Mouse (Mus musculus) bone marrow, adult 2 months (tissue): ENCODE measurements around the gene Inca1. TPM values are rescaled to one million over a fixed set of nuclear protein-coding genes. Genes with fewer than 3 reads are reported as not detected.
A peak's percentile ranks its signal among the peaks of the same experiment; 100 is the strongest.

ENCODE experiments used
- H3K27ac ChIP-seq: fragments of 200-500 bp; 2 replicates; pipeline ENCODE4 v1.5.1; 2012; ENCODE audit warnings: low read depth, mild to moderate bottlenecking, control low read depth, inconsistent platforms, low read length; ENCODE audit not compliant: control insufficient read depth, poor library complexity, insufficient read depth
- H3K4me1 ChIP-seq: fragments of 200-500 bp; 2 replicates; pipeline ENCODE4 v1.6.1; 2011; ENCODE audit warnings: low read length; ENCODE audit not compliant: control insufficient read depth, insufficient read depth
- H3K4me3 ChIP-seq: fragments of 200-500 bp; replicated peaks from 2 replicates; pipeline ENCODE3; 2011; ENCODE audit warnings: mild to moderate bottlenecking, low read depth, low read length, control low read depth; ENCODE audit not compliant: control insufficient read depth
- CTCF ChIP-seq: fragments of 200-500 bp; IDR thresholded peaks from 2 replicates; pipeline ENCODE4 v1.5.1; 2011; ENCODE audit warnings: low read length, control low read depth; ENCODE audit not compliant: control insufficient read depth, insufficient read depth
- POLR2A ChIP-seq: fragments of 200-500 bp; IDR thresholded peaks from 2 replicates; pipeline ENCODE4 v1.6.1; 2011; ENCODE audit warnings: low read depth, mild to moderate bottlenecking, control low read depth, low read length, borderline replicate concordance; ENCODE audit not compliant: control insufficient read depth
- WGBS: fragments of 180-500 bp; shearing (Covaris S2); methylation state at CpG from one replicate; pipeline ENCODE4 v1.1.7; 2018; 5-methylcytosine and 5-hydroxymethylcytosine counted together
- polyA plus RNA-seq: library from polyadenylated mRNA; stranded (reverse); fragments of >200 nt; gene quantifications from 2 replicates; pipeline ENCODE4 v1.2.4, GENCODE M21; 2011; ENCODE audit warnings: low replicate concordance; ENCODE audit not compliant: missing spikeins, insufficient read depth, insufficient read length

The Inca1 gene
- polyA plus RNA-seq, 1 experiment, result not detected

DNA sequence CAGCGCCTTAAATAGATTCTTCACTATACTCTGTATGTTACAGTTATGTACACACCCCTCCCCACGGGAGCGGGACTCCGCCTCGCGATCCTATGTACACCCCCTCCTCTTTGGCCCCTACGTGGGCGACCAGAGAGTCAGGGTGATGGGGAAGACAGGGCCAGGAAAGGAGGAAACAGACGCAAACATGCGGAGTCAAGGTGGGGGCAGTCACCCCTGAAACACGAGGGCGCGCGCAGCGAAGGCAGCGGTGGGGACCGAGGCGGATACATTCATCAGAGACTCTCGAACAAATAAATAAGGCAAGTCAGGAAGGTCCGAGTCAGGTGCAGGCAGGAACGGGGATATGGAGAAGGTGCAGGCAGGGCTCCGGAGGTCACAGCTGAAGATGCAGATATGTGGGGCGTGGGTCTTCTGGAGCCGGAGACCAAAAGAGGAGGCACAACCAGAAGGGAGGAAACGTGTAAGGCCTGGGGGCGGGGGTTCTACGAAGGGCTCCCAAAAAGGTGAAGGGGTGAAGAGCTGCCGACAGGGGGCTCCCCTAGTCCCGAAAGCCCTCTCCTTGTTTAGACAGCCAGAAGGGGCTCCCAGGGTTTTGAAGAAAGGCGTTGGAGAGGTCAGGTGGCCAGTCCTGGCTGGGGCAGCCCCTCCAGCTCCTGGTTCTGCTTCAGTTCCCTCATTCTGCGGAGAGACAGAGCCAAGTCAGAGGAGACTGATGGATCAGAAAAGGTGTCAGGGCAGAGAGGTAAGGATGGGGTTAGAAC lies 30.2 kb downstream of the Inca1 start:
- Histone ChIP-seq H3K4me1 (no peaks in the 10 kb centered on the region; the same call in 1 of the 2 replicates), H3K27ac (peak overlapping the region; percentile 95), H3K4me3 (peak overlapping the region; percentile 84)
- peak; percentile 23; the same call in 1 of the 2 replicates for TF ChIP-seq CTCF
- no peak for TF ChIP-seq POLR2A
- under 1% methylated on average over 31 of the region's 31 CpGs for WGBS

DNA sequence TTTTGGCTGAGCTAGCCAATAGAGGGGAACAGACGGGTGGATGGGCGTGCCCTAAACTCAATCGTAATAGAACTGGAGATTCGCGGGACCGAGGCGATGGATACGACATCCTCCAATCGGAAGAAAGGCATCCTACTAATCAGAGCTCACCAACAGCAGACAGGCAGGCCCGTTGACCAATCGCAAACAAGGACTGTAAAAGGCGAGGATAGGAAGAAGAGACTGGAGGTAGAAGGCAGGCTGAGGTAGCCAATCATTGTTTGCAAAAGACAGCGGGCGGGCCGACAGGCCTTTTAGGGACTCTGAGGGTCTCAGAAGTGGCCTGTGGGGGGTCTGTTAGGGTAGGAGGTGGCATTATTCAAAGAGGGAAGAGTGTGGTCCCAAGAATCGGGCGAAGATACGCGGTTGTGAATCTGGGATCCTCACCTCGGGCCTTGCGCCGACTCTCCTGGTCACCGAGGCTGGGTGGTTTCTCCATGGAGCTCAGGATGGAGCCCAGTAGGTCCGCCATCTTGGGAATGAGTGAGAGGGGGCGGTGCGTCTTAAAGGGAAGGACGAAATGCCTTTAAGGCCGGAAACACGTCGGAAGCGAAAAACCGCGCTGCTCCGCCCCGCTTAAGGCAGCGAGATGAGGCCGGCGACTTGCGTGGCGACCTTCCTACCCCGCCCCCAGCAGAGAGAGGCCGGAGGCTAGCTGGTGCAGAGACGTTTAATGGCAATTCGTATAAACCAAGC lies 31.0 kb downstream of the Inca1 start, which contains the start of gene Spag7:
TSS of gene Spag7 (minus strand) at position 646 of the 735 bp plus-strand sequence.
- Histone ChIP-seq H3K27ac (peak within 1 kb of the TSS; percentile 95), H3K4me1 (no peaks in the 10 kb centered on the region; the same call in 1 of the 2 replicates), H3K4me3 (peak within 1 kb of the TSS; percentile 84)
- TF ChIP-seq POLR2A (peak; percentile 78; the same call in 1 of the 2 replicates), CTCF (peak; percentile 21; the same call in 1 of the 2 replicates)
- under 1% methylated on average over 44 of the region's 44 CpGs for WGBS

DNA sequence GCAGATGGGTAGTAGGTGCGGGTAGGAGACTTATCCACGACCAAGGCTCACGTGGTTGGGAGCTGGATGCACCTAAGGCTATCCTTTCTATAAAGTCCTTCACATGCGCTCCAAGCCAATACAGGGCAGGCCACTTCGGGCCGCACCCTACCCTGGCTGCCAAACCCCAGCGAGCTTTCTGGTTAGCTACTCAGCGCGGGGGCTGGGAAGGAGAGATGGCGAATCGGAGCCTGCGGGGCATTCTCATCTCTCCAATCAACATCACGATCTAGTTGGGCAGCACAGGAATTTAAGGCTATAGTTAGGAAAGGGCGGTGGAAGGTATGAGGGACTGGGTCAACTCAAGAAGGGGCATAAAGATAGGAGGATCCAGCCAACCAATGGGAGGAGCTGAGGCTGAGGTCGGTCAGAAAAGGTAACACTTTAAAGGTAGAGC lies 31.6 kb downstream of the Inca1 start:
- TF ChIP-seq CTCF (no peak), POLR2A (no peak)
- under 1% methylated on average over 15 of the region's 15 CpGs for WGBS
- peak overlapping the region; percentile 68 for H3K27ac ChIP-seq
- H3K4me3 ChIP-seq, result peak overlapping the region; percentile 84
- no peaks in the 10 kb centered on the region; the same call in 1 of the 2 replicates for H3K4me1 ChIP-seq

DNA sequence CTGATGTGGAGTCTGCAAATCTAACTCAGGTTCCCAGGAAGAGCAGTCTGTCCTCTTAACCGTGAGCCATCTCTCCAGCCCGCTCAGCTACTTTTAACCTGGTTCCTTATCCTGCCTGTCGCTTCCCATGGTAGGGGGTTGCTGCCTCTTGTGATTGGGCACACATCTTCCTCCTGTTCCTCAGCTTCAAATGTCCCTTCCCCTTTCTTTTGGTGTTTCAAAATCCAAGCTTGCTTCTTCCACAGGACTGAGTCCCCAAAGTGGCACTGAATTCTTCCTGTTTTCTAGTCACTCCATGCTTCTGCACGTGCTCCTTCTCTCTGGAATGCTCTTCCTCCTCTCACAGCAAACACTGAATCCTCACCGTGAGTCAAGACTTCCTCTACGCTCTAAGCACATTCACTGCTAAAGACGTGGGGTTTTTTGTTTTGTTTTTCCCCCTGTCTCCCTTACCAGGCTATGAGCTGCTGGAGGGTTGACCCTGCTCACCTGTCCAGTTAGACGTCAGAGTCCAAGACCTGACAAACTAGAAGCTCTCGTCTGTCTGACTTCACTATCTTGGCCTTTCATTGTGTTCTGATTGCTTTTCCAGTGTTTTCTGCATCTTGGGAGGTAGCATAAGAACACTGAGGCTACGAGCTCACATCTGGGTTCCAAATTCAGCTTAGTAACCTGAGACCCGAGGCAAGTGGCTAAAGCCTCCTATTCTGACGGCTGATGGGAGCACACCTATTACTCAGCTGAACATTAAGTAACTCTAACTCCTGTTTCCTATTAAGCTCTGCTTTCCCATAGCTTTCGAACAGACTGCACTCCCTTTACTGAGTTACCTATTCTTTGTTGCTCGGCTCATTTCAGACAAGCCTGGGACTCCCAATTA lies 32.4 kb downstream of the Inca1 start:
- H3K4me1 ChIP-seq, result no peaks in the 10 kb centered on the region; the same call in 1 of the 2 replicates
- 54% methylated on average over 14 of the region's 14 CpGs for WGBS
- no peak overlapping the region for H3K4me3 ChIP-seq
- H3K27ac ChIP-seq, result peak overlapping the region; percentile 30; the same call in 1 of the 2 replicates
- no peak for TF ChIP-seq POLR2A
- TF ChIP-seq CTCF, result no peak

DNA sequence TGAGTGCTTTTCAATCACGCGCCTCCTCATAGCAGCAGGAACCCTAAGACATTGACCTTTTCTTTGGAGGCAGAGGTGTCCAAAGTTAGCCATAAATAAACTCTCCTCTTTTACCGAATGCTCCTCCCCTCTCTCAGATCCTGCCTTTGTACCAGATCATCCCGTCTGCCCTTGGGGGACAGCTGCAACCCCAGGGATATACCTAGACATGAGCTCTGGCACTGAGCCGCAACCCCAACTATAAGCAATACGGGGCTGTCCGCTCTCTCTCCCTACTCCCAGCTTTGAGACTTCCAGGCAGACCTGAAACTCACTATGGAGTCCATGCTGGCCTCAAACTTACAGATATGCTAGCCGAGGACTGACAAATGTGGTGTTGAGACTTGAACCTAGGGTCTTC lies 33.3 kb downstream of the Inca1 start:
- TF ChIP-seq POLR2A (no peak), CTCF (no peak)

DNA sequence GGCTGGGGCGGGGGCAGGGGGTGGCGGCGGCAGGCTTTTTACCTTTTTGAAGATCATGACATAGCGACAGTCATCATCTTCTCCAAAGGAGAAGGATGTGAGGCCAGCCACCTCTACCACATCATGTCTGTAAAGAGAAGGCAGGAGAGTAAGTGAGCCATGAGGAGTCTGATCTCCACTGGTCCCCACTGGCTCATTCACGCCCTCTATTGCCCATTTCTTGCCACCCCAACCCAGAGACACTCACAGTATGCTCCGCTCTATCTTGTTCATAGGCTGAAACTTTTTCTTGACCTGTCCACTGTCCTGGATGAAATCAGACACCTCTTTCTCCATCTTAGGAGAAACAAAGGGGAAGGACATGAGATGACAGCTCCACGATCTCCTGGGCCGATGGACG lies 35.2 kb downstream of the Inca1 start:
- Histone ChIP-seq H3K4me3 (no peak overlapping the region), H3K4me1 (no peaks in the 10 kb centered on the region; the same call in 1 of the 2 replicates), H3K27ac (no peak overlapping the region)
- 93% methylated on average over 9 of the region's 9 CpGs for WGBS
- TF ChIP-seq CTCF (peak; percentile 41; the same call in 1 of the 2 replicates), POLR2A (no peak)

More for the DNA sequence above, 33.3 kb downstream of the Inca1 start:
- 95% methylated on average over 8 of the region's 8 CpGs for WGBS
- Histone ChIP-seq H3K4me3 (no peak overlapping the region), H3K4me1 (no peaks in the 10 kb centered on the region; the same call in 1 of the 2 replicates), H3K27ac (no peak overlapping the region)

DNA sequence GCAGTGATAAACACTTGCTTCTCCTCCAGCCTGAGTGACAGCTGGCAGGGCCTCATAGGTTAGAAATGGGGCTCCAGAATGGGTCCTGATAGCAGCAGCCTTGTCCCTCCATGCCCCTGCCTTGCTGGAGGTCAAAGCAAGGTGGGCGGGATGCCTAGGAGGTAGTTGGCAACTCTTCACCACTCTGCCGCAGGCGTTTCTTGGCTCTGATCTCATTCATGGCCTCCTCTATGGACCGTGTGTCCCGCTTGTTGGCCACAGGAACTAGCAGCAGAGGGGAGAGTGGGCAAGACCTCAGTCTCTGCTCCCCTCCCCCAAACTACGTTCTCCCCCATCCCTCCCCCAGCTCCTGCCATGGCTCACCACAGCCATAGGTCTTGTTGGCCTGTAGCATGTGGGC lies 36.0 kb downstream of the Inca1 start:
- TF ChIP-seq CTCF (no peak), POLR2A (no peak)
- Histone ChIP-seq H3K27ac (no peak overlapping the region), H3K4me1 (no peaks in the 10 kb centered on the region; the same call in 1 of the 2 replicates), H3K4me3 (no peak overlapping the region)
- 87% methylated on average over 6 of the region's 6 CpGs for WGBS

DNA sequence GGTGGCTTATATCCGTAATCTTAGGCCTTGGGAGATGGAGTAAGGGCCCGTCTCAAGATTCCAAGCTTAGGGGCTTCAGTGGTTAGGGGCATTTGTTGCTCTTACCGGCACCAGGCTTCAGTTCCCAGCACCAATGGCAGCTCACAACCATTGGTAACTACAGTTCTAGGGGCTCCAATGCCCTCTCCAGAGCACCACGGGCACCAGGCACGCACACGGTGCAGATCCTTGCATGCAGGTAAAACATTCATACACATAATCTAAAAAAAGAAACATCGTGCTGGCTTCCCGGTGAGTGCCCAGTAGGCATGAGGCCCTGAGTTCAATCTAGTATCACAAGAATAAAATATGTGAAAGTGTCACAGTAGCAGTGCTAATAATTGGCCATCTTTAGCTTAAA lies 36.9 kb downstream of the Inca1 start:
- 87% methylated on average over 8 of the region's 8 CpGs for WGBS
- Histone ChIP-seq H3K27ac (no peak overlapping the region), H3K4me3 (no peak overlapping the region), H3K4me1 (no peaks in the 10 kb centered on the region; the same call in 1 of the 2 replicates)
- TF ChIP-seq POLR2A (no peak), CTCF (no peak)
